Mouse (Mus musculus) thymus, adult 2 months (tissue): ENCODE results near the gene Mafb. TPM values are rescaled to one million over a fixed set of nuclear protein-coding genes. Genes with fewer than 3 reads are reported as not detected.

Experiments used
- DNase-seq: peaks from one replicate; pipeline ENCODE4 v3.0.0; 2021
- H3K27ac ChIP-seq: fragments of 200-500 bp; 2 replicates; pipeline ENCODE4 v1.5.1; 2012; ENCODE audit warnings: low read length, control low read depth; ENCODE audit not compliant: control insufficient read depth, insufficient read depth
- H3K27me3 ChIP-seq: fragments of 200-500 bp; 2 replicates; pipeline ENCODE4 v1.6.1; 2012; ENCODE audit warnings: mild to moderate bottlenecking, low read length, moderate library complexity, mixed read lengths; ENCODE audit not compliant: control insufficient read depth, insufficient read depth
- H3K36me3 ChIP-seq: fragments of 200-500 bp; 2 replicates; pipeline ENCODE4 v1.6.1; 2012; ENCODE audit warnings: mild to moderate bottlenecking, low read length, moderate library complexity; ENCODE audit not compliant: control insufficient read depth, insufficient read depth
- H3K4me1 ChIP-seq: fragments of 200-500 bp; replicated peaks from 2 replicates; pipeline ENCODE4 v1.6.1; 2012; ENCODE audit warnings: low read length; ENCODE audit not compliant: control insufficient read depth, insufficient read depth
- H3K4me3 ChIP-seq: fragments of 200-500 bp; 2 replicates; pipeline ENCODE4 v1.5.1; 2012; ENCODE audit warnings: mild to moderate bottlenecking, low read length, control low read depth, moderate library complexity; ENCODE audit not compliant: control insufficient read depth, insufficient read depth
- CTCF ChIP-seq: fragments of 200-500 bp; IDR thresholded peaks from 2 replicates; pipeline ENCODE4 v1.5.1; 2012; ENCODE audit warnings: mild to moderate bottlenecking, control low read depth, low read length, moderate library complexity, borderline replicate concordance; ENCODE audit not compliant: control insufficient read depth, poor library complexity, insufficient read depth; ENCODE audit errors: extremely low read depth
- POLR2A ChIP-seq: fragments of 200-500 bp; IDR thresholded peaks from 2 replicates; pipeline ENCODE4 v1.6.1; 2012; ENCODE audit warnings: mild to moderate bottlenecking, low read length, control low read depth, moderate library complexity; ENCODE audit not compliant: control insufficient read depth, poor library complexity, insufficient read depth; ENCODE audit errors: extremely low read depth
- WGBS: fragments of 180-500 bp; shearing (Covaris S2); methylation state at CpG from one replicate; pipeline ENCODE4 v1.1.7; 2018; 5-methylcytosine and 5-hydroxymethylcytosine counted together
- polyA plus RNA-seq: library from polyadenylated mRNA; depleted of rRNA; stranded (reverse); fragments of >200 nt; gene quantifications from 2 replicates; pipeline ENCODE4 v1.2.3, GENCODE M21; 2012

Gene Mafb
- polyA plus RNA-seq, 1 experiment = 18.3 TPM

DNA sequence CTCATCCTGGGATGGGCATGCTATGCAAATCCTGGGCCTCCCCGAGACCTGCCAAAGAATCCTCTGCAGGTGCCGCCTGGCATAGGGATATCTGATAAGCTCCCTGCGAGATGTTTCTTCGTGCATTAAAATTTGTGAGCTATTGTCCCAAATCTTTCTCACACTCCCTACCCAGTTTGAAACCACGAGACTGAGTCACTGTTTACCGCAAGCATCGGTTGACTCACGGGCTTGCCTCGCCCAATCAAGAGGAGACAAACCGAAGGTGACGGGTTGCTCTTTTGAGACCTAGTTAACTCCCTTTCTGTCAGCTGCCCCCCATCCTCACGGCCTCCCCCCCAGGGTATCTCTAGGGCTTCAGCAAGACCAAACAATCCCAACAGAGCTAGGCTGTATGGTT, 30.9 kb upstream of the Mafb start:
- TF ChIP-seq CTCF (no peak), POLR2A (no peak)
- WGBS = 83% methylated on average over 12 of the region's 12 CpGs
- H3K4me1 ChIP-seq = no peaks in the 10 kb centered on the region

DNA sequence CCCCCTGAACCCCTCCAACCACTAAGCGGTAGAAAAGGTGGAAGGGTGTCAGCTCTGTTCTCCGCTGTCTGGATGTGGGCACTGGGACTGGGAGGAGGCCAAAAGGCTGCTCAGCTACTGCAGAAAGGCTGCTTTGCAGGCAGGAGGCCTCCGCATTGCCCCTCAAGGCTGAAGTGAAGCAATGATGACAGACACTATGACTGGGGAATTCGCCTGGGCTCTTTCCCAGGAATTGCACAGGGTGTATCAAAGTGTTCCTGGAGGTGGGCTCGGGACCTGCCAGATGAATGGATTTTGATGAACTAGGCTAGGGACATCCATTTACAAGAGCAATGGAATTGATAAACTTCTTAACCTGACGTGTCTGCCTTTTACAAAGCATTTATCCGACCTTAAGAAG, 27.9 kb upstream of the Mafb start:
- TF ChIP-seq CTCF (no peak), POLR2A (no peak)
- no peak overlapping the region for H3K4me3 ChIP-seq
- WGBS = 86% methylated on average over 7 of the region's 7 CpGs

More for the DNA sequence above, 30.9 kb upstream of the Mafb start:
- no peak for DNase-seq
- Histone ChIP-seq H3K4me3 (no peak overlapping the region), H3K27me3 (no peaks in the 10 kb centered on the region), H3K36me3 (no peaks in the 10 kb centered on the region), H3K27ac (no peak overlapping the region)

DNA sequence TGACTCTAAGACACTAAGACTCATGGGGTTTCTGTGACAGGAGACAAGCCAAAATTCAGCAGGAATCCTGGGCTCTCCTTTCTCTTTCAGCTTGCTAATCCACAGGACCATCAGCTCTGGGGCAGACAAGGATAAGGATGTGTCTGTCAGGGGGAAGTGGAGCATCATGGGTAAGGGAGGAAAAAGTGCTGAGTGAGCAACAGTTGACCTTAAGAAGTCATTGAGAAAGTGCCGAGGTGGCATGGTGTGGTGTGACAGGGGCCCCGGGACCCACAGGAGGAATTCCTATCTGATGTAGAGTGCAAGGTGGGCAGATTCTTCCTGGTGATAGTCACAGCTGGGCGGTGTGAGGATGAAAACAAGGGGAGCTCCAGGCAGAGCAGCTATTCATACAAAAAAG, 25.8 kb upstream of the Mafb start:
- DNase-seq = no peak
- H3K27ac ChIP-seq = no peak overlapping the region
- H3K4me3 ChIP-seq = no peak overlapping the region
- no peak for TF ChIP-seq POLR2A
- TF ChIP-seq CTCF = no peak
- no peaks in the 10 kb centered on the region for H3K27me3 ChIP-seq
- no peaks in the 10 kb centered on the region for H3K4me1 ChIP-seq
- H3K36me3 ChIP-seq = no peaks in the 10 kb centered on the region
- WGBS = 59% methylated on average over 3 of the region's 3 CpGs

More for the DNA sequence above, 27.9 kb upstream of the Mafb start:
- Histone ChIP-seq H3K27me3 (no peaks in the 10 kb centered on the region), H3K27ac (no peak overlapping the region), H3K4me1 (no peaks in the 10 kb centered on the region), H3K36me3 (no peaks in the 10 kb centered on the region)
- DNase-seq = no peak

DNA sequence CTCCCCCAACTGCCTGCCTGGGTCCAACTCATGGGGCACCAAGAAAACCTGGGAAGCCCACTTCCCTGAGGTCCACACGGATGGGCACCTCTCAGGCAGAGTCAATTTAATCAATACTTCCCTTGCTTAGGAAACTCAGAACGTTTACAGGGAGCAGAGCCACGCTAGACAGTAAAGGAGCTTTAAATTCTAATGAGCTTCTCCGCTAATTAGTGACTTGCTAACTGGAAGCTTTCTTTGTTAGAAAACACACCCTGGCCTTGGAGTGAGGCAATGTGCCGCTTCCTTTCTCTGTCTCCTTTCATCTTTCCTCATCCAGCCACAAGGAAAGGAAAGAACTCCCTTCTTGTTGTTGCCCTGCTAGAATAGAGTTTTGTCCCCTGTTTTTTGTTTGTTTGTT, 21.7 kb upstream of the Mafb start:
- Histone ChIP-seq H3K27ac (no peak overlapping the region), H3K4me3 (no peak overlapping the region), H3K4me1 (no peaks in the 10 kb centered on the region), H3K27me3 (no peaks in the 10 kb centered on the region), H3K36me3 (no peaks in the 10 kb centered on the region)
- WGBS = 44% methylated on average over 5 of the region's 5 CpGs
- no peak for TF ChIP-seq CTCF
- TF ChIP-seq POLR2A = no peak
- DNase-seq = no peak

DNA sequence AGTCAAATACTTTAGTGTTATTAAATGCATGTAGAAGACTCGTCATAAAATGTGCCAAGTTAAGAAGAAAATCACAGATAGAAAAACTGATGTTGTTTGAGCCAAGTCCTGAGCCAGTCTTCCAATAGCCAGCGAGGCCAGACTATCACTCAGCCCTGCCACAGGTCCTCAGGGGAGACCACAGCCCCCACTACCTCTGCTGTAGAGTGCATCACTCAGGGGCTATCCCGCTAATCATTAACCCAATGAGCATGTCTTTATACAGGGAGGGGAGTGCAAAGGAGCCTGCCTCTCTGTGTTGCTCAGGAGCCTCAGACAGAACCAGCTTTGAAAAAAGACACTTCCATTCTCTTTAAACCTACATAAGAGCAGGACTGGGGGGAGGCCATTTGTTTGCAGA, 16.6 kb upstream of the Mafb start:
- H3K27me3 ChIP-seq = no peaks in the 10 kb centered on the region
- DNase-seq = no peak
- TF ChIP-seq CTCF = no peak
- TF ChIP-seq POLR2A = no peak
- WGBS = 81% methylated on average over 3 of the region's 3 CpGs
- peaks cover 3% of the 10 kb centered on the region; the same call in 1 of the 2 replicates for H3K4me1 ChIP-seq
- H3K4me3 ChIP-seq = no peak overlapping the region
- no peak overlapping the region for H3K27ac ChIP-seq
- H3K36me3 ChIP-seq = no peaks in the 10 kb centered on the region

DNA sequence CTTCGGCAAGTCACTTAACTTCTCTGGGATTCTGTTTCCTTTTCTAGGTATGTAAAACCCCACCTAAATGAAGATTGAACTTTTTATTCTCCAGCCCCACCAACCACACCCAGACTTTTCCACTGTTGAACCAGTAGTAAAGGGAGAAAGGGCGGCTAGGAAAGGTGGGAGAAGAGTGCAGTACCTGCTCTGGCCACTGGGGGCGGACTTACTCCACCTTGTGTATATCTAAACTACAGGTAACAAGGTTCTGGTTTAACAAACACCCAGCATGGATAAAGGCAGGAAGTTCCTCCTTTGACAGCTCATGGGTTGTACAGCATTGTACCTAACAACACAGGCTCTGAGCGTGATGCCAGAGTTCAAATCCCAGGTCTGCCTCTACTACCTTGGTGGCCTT, 11.4 kb upstream of the Mafb start:
- Histone ChIP-seq H3K36me3 (no peaks in the 10 kb centered on the region), H3K27me3 (no peaks in the 10 kb centered on the region; the same call in 1 of the 2 replicates), H3K4me3 (no peak overlapping the region), H3K4me1 (peaks cover 3% of the 10 kb centered on the region; the same call in 1 of the 2 replicates), H3K27ac (no peak overlapping the region)
- WGBS = 54% methylated on average over 4 of the region's 4 CpGs
- no peak for TF ChIP-seq CTCF
- no peak for TF ChIP-seq POLR2A
- DNase-seq = peak; percentile 71

DNA sequence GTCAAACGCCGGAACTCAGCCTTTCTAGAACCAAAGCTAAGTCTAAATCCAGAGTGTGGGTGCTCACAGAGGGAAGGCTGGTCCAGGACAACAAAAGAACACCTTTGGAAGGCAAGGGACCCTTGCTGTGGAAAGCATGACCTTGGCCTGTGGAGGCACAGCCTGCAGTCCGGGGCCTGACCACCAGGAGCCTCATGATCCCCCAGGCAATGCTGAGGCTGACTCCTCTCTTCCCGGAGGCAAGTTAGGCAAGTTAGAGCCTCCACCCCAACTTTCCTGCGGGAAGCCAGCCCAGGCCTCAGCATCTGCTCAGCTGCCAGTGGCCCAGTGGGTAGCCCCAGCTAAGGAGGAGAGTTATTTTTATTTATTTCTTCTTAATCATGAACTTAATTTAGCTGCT, 9.4 kb upstream of the Mafb start:
- no peak overlapping the region for H3K4me3 ChIP-seq
- H3K36me3 ChIP-seq = no peaks in the 10 kb centered on the region
- TF ChIP-seq CTCF (no peak), POLR2A (no peak)
- H3K27ac ChIP-seq = no peak overlapping the region
- WGBS = 48% methylated on average over 5 of the region's 5 CpGs
- no peaks in the 10 kb centered on the region for H3K4me1 ChIP-seq
- DNase-seq = no peak
- no peaks in the 10 kb centered on the region; the same call in 1 of the 2 replicates for H3K27me3 ChIP-seq
